8 mouse cellular contexts compared by ENCODE assay signal in genomic region chr10:80399191-80399972, GRCm38 (mm10). TPM values are rescaled to one million over a fixed set of nuclear protein-coding genes. Genes with fewer than 3 reads are reported as not detected.
DNase-seq lines count a peak whose midpoint lies in the region; ATAC-seq and TF ChIP-seq lines count a peak whose summit lies in the region.

Gene Mbd3 (minus strand): TSS chr10:80399550.

- TF ChIP-seq POLR2A in kidney, adult 2 months (IDR thresholded peaks at IDR 0.05; ENCODE audit: low read depth, low read length): peak; percentile 98
- peak; percentile 99 for TF ChIP-seq POLR2A in spleen, adult 2 months (IDR thresholded peaks at IDR 0.05; ENCODE audit: low read depth, low read length)

- no peak for TF ChIP-seq CTCF in kidney, adult 2 months (conservative IDR thresholded peaks at IDR 0.05; ENCODE audit: insufficient read depth, insufficient read length, low read depth, low read length)
- no peak for TF ChIP-seq CTCF in spleen, adult 2 months (IDR thresholded peaks at IDR 0.05; ENCODE audit: extremely low read depth, insufficient read depth, insufficient read length, insufficient replicate concordance)

- 0% methylated on average over 72 of the region's 82 CpGs for WGBS in embryonic facial prominence, embryonic 13.5 days
- WGBS in kidney, adult 2 months: under 1% methylated on average over 79 of the region's 82 CpGs
- whole genome bisulfite sequencing in limb, embryonic 12.5 days: under 1% methylated on average over 82 of the region's 82 CpGs
- WGBS in midbrain, embryonic 15.5 days: under 1% methylated on average over 78 of the region's 82 CpGs
- WGBS in spleen, adult 2 months: under 1% methylated on average over 69 of the region's 82 CpGs

- no peaks in the 10 kb centered on the region for H3K9me3 ChIP-seq in embryonic facial prominence, embryonic 13.5 days
- H3K9me3 ChIP-seq in limb, embryonic 12.5 days: 0 out of 2 replicates have a peak, but pooled peaks cover 5% of the 10 kb centered on the region
- H3K9me3 ChIP-seq in midbrain, embryonic 15.5 days: no peaks in the 10 kb centered on the region

- peak within 1 kb of the TSS; percentile 70 for H3K4me3 ChIP-seq in embryonic facial prominence, embryonic 13.5 days
- peak within 1 kb of the TSS; percentile 63 for H3K4me3 ChIP-seq in kidney, adult 2 months (ENCODE audit: insufficient read depth, low read depth, low read length)
- H3K4me3 ChIP-seq in limb, embryonic 12.5 days (replicated peaks): peak within 1 kb of the TSS; percentile 74
- peak within 1 kb of the TSS; percentile 69 for H3K4me3 ChIP-seq in midbrain, embryonic 15.5 days
- peak within 1 kb of the TSS; percentile 70 for H3K4me3 ChIP-seq in spleen, adult 2 months (ENCODE audit: extremely low read depth, insufficient read depth, insufficient read length)

- H3K4me1 ChIP-seq in embryonic facial prominence, embryonic 13.5 days: peaks cover 25% of the 10 kb centered on the region
- H3K4me1 ChIP-seq in kidney, adult 2 months (ENCODE audit: control insufficient read depth, insufficient read depth, low read length): peaks cover 14% of the 10 kb centered on the region
- H3K4me1 ChIP-seq in limb, embryonic 12.5 days (replicated peaks): peaks cover 33% of the 10 kb centered on the region
- peaks cover 34% of the 10 kb centered on the region for H3K4me1 ChIP-seq in midbrain, embryonic 15.5 days
- H3K4me1 ChIP-seq in spleen, adult 2 months (ENCODE audit: control insufficient read depth, insufficient read depth, insufficient read length): peaks cover 19% of the 10 kb centered on the region; the same call in 1 of the 2 replicates

- DNase-seq in 3134 (ENCODE audit: extremely low read depth, insufficient read length, low spot score): peak; percentile 99
- peak; percentile 100 for DNase-seq in adrenal gland, postnatal 36 days
- peak; percentile 99 to 100 for DNase-seq in heart, adult 18-20 months
- DNase-seq in kidney, adult 2 months: peak; percentile 100
- peak; percentile 100 for DNase-seq in spleen, adult 2 months (ENCODE audit: low read depth in 1 of 2, low spot score in 2 of 2)

- peak within 1 kb of the TSS; percentile 96 for H3K9ac ChIP-seq in embryonic facial prominence, embryonic 13.5 days
- H3K9ac ChIP-seq in limb, embryonic 12.5 days (replicated peaks): peak within 1 kb of the TSS; percentile 95
- H3K9ac ChIP-seq in midbrain, embryonic 15.5 days: peak within 1 kb of the TSS; percentile 93

- H3K4me2 ChIP-seq in embryonic facial prominence, embryonic 13.5 days: peak within 1 kb of the TSS; percentile 79
- peak within 1 kb of the TSS; percentile 88 for H3K4me2 ChIP-seq in limb, embryonic 12.5 days
- H3K4me2 ChIP-seq in midbrain, embryonic 15.5 days: peak within 1 kb of the TSS; percentile 83

- H3K27me3 ChIP-seq in embryonic facial prominence, embryonic 13.5 days: no peaks in the 10 kb centered on the region
- H3K27me3 ChIP-seq in kidney, adult 2 months (replicated peaks; ENCODE audit: control insufficient read depth, insufficient read depth, low read length): no peaks in the 10 kb centered on the region
- H3K27me3 ChIP-seq in limb, embryonic 12.5 days: no peaks in the 10 kb centered on the region
- no peaks in the 10 kb centered on the region for H3K27me3 ChIP-seq in midbrain, embryonic 15.5 days (replicated peaks)
- no peaks in the 10 kb centered on the region for H3K27me3 ChIP-seq in spleen, adult 2 months (ENCODE audit: control insufficient read depth, insufficient read depth, low read length)

- ATAC-seq in embryonic facial prominence, embryonic 13.5 days (ENCODE audit: insufficient number of reproducible peaks, insufficient read depth, low FRiP score, low TSS enrichment, low read depth): peak; percentile 95
- peak; percentile 97 for ATAC-seq in limb, embryonic 12.5 days (ENCODE audit: insufficient number of reproducible peaks, insufficient read depth, low FRiP score, low TSS enrichment, low read depth)
- ATAC-seq in midbrain, embryonic 15.5 days (replicated peaks): peak; percentile 96

- H3K36me3 ChIP-seq in embryonic facial prominence, embryonic 13.5 days: peaks cover 67% of the 10 kb centered on the region
- no peaks in the 10 kb centered on the region; the same call in none of the 2 replicates for H3K36me3 ChIP-seq in kidney, adult 2 months (ENCODE audit: control insufficient read depth, insufficient read depth, low read length)
- peaks cover 68% of the 10 kb centered on the region for H3K36me3 ChIP-seq in limb, embryonic 12.5 days
- H3K36me3 ChIP-seq in midbrain, embryonic 15.5 days (replicated peaks): peaks cover 31% of the 10 kb centered on the region
- peaks cover 14% of the 10 kb centered on the region for H3K36me3 ChIP-seq in spleen, adult 2 months (ENCODE audit: control insufficient read depth, insufficient read depth, low read length)

- peak within 1 kb of the TSS; percentile 99 for H3K27ac ChIP-seq in embryonic facial prominence, embryonic 13.5 days
- H3K27ac ChIP-seq in kidney, adult 2 months (ENCODE audit: insufficient read depth, low read depth, low read length): peak within 1 kb of the TSS; percentile 84
- H3K27ac ChIP-seq in limb, embryonic 12.5 days: peak within 1 kb of the TSS; percentile 99
- H3K27ac ChIP-seq in midbrain, embryonic 15.5 days: peak within 1 kb of the TSS; percentile 99
- peak within 1 kb of the TSS; percentile 98 for H3K27ac ChIP-seq in spleen, adult 2 months (ENCODE audit: insufficient read depth, low read length)

RNA-seq across cellular contexts. Expression of gene Mbd3, which starts in this region (rescaled TPM):
- total RNA-seq in adrenal gland, postnatal 36 days (2021): 100 to 1,000 TPM; 140 to 148 TPM
- 263 and 297 TPM in 2 replicates for polyA plus RNA-seq in embryonic facial prominence, embryonic 13.5 days (2015; fragmentation: Nextera tagmentation; extraction: Ambion mirVana)
- total RNA-seq in heart, adult 18-20 months (2021): 10 to 100 TPM; 93.3 to 97.7 TPM
- 143 and 151 TPM in 2 replicates for polyA plus RNA-seq in kidney, adult 2 months (2012; rRNA removed)
- polyA plus RNA-seq in limb, embryonic 12.5 days (2016; fragmentation: Nextera tagmentation; extraction: Ambion mirVana): 361 and 364 TPM in 2 replicates
- 227 and 250 TPM in 2 replicates for polyA plus RNA-seq in midbrain, embryonic 15.5 days (2015; fragmentation: Nextera tagmentation; extraction: Ambion mirVana)
- polyA plus RNA-seq in spleen, adult 2 months (2012; rRNA removed): 110 and 124 TPM in 2 replicates

Comparison
In these comparisons a context has a peak if more than half of its experiments do, and no peak if none do; other contexts are left out.
1. Peak in every context shown above with its lines: DNase-seq, ATAC-seq, H3K4me3 ChIP-seq and H3K27ac ChIP-seq.